Mouse (Mus musculus) midbrain, embryonic 11.5 days (tissue): ENCODE data around the gene 4931406P16Rik. TPM values are rescaled to one million over a fixed set of nuclear protein-coding genes. Genes with fewer than 3 reads are reported as not detected.

Experiments used
- ATAC-seq: fragments of 200-750 bp; cut with Nextera tagmentation; 2 replicates; pipeline ENCODE4 v1.8.0; 2017; ENCODE audit warnings: moderate TSS enrichment, moderate library complexity; ENCODE audit not compliant: low FRiP score
- DNase-seq: peaks from one replicate; pipeline ENCODE4 v3.0.0; 2015; ENCODE audit warnings: low spot score; ENCODE audit errors: missing footprints
- H3K27ac ChIP-seq: fragments of 300-500 bp; sonication (generic); 2 replicates; pipeline ENCODE4 v1.5.1; 2014; ENCODE audit warnings: low read depth, low read length
- H3K27me3 ChIP-seq: fragments of 300-500 bp; sonication (generic); 2 replicates; pipeline ENCODE4 v1.6.1; 2014; ENCODE audit warnings: mild to moderate bottlenecking, low read length, moderate library complexity, mixed read lengths; ENCODE audit not compliant: control insufficient read depth, insufficient read depth
- H3K36me3 ChIP-seq: fragments of 300-500 bp; sonication (generic); 2 replicates; pipeline ENCODE4 v1.6.1; 2014; ENCODE audit warnings: mild to moderate bottlenecking, low read length, moderate library complexity, mixed read lengths; ENCODE audit not compliant: control insufficient read depth, insufficient read depth
- H3K4me1 ChIP-seq: fragments of 300-500 bp; sonication (generic); 2 replicates; pipeline ENCODE4 v1.6.1; 2014; ENCODE audit warnings: low read length; ENCODE audit not compliant: control insufficient read depth, insufficient read depth
- H3K4me2 ChIP-seq: fragments of 300-500 bp; sonication (generic); 2 replicates; pipeline ENCODE4 v1.6.1; 2014; ENCODE audit warnings: mild to moderate bottlenecking, moderate library complexity
- H3K4me3 ChIP-seq: fragments of 300-500 bp; sonication (generic); 2 replicates; pipeline ENCODE4 v1.5.1; 2014; ENCODE audit warnings: low read depth, low read length
- H3K9ac ChIP-seq: fragments of 300-500 bp; sonication (generic); 2 replicates; pipeline ENCODE4 v1.6.1; 2014; ENCODE audit warnings: low read length
- H3K9me3 ChIP-seq: fragments of 300-500 bp; sonication (generic); 2 replicates; pipeline ENCODE4 v1.6.1; 2016; ENCODE audit warnings: low read length; ENCODE audit not compliant: control insufficient read depth
- WGBS: fragments of 180-500 bp; shearing (Covaris S2); extraction: QIAGEN DNeasy Blood & Tissue Kit; methylation state at CpG from one replicate; pipeline ENCODE4 v1.1.7; 2014; 5-methylcytosine and 5-hydroxymethylcytosine counted together
- polyA plus RNA-seq: library from polyadenylated mRNA; unstranded; fragments of >200 nt; fragmentation: Nextera tagmentation; extraction: Ambion mirVana; gene quantifications from 2 replicates; pipeline ENCODE4 v1.2.1, GENCODE M21; 2014

4931406P16Rik gene
- polyA plus RNA-seq, 1 experiment from 2014 or later: 27.4 TPM

- no peak overlapping the region for H3K27ac ChIP-seq
- H3K4me2 ChIP-seq: no peak overlapping the region
- no peaks in the 10 kb centered on the region for H3K27me3 ChIP-seq
- H3K9ac ChIP-seq: no peak overlapping the region
- no peak for DNase-seq
- no peak overlapping the region for H3K4me3 ChIP-seq
- H3K4me1 ChIP-seq: no peaks in the 10 kb centered on the region
- 80% methylated on average over 5 of the region's 5 CpGs for WGBS
- no peaks in the 10 kb centered on the region for H3K36me3 ChIP-seq
- no peak for ATAC-seq
- H3K9me3 ChIP-seq: no peaks in the 10 kb centered on the region
Observed at GRCm38 (mm10) chr7:34321119-34321518, 7.8 kb upstream of the 4931406P16Rik start.

GRCm38 (mm10) chr7:34319957-34320356 is 6.6 kb upstream of the 4931406P16Rik start:
- Histone ChIP-seq H3K4me2 (no peak overlapping the region), H3K27me3 (no peaks in the 10 kb centered on the region), H3K4me3 (no peak overlapping the region), H3K27ac (no peak overlapping the region), H3K9ac (no peak overlapping the region), H3K36me3 (no peaks in the 10 kb centered on the region), H3K9me3 (no peaks in the 10 kb centered on the region), H3K4me1 (no peaks in the 10 kb centered on the region)
- ATAC-seq (no peak), DNase-seq (no peak)
- WGBS: 40% methylated on average over 3 of the region's 3 CpGs

DNA sequence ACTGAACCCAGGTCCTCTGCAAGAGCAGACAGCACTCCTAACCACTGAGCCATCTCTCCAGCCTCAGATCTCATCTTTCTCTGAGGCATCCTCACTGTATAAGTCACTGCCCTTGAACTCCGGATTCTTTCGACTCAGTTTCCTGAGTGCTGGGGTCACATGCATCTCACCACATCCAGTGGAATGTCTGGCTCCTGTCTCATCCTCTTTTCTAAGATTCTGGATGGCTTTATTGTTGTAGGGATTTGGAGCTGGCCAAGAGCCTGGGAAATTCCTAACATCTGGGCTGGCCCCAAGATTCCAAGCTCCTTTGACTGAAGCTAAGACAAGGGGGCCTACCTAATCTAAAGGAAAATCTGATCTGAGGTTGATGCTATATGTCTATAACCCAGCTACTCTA is 5.8 kb upstream of the 4931406P16Rik start:
- ATAC-seq: no peak
- DNase-seq: no peak
- no peaks in the 10 kb centered on the region for H3K4me1 ChIP-seq

GRCm38 (mm10) chr7:34317901-34318476 is 4.6 kb upstream of the 4931406P16Rik start:
- H3K9ac ChIP-seq: no peak overlapping the region
- H3K4me3 ChIP-seq: no peak overlapping the region
- no peaks in the 10 kb centered on the region; the same call in 1 of the 2 replicates for H3K4me1 ChIP-seq
- ATAC-seq (no peak), DNase-seq (no peak)
- no peak overlapping the region for H3K4me2 ChIP-seq
- H3K36me3 ChIP-seq: no peaks in the 10 kb centered on the region
- H3K27me3 ChIP-seq: no peaks in the 10 kb centered on the region
- WGBS: 75% methylated on average over 7 of the region's 7 CpGs
- no peak overlapping the region for H3K27ac ChIP-seq
- no peaks in the 10 kb centered on the region for H3K9me3 ChIP-seq

More for the DNA sequence above, 5.8 kb upstream of the 4931406P16Rik start:
- Histone ChIP-seq H3K9ac (no peak overlapping the region), H3K27me3 (no peaks in the 10 kb centered on the region), H3K36me3 (no peaks in the 10 kb centered on the region), H3K9me3 (no peaks in the 10 kb centered on the region), H3K4me2 (no peak overlapping the region), H3K4me3 (no peak overlapping the region), H3K27ac (no peak overlapping the region)
- WGBS: 83% methylated on average over 2 of the region's 2 CpGs

GRCm38 (mm10) chr7:34312786-34313442 is 437 bp downstream of the 4931406P16Rik start:
- peak overlapping the region; percentile 93 for H3K4me3 ChIP-seq
- under 1% methylated on average over 70 of the region's 73 CpGs for WGBS
- no peaks in the 10 kb centered on the region for H3K36me3 ChIP-seq
- ATAC-seq (peak; percentile 91), DNase-seq (no peak)
- H3K9ac ChIP-seq: peak overlapping the region; percentile 86
- H3K4me2 ChIP-seq: peak overlapping the region; percentile 85
- no peaks in the 10 kb centered on the region for H3K9me3 ChIP-seq
- peak overlapping the region; percentile 73 for H3K27ac ChIP-seq
- H3K4me1 ChIP-seq: peaks cover 6% of the 10 kb centered on the region; the same call in 1 of the 2 replicates
- H3K27me3 ChIP-seq: no peaks in the 10 kb centered on the region

- H3K9me3 ChIP-seq: no peaks in the 10 kb centered on the region
- H3K4me2 ChIP-seq: no peak overlapping the region
- ATAC-seq (no peak), DNase-seq (no peak)
- peaks cover 6% of the 10 kb centered on the region; the same call in 1 of the 2 replicates for H3K4me1 ChIP-seq
- H3K4me3 ChIP-seq: no peak overlapping the region
- WGBS: 86% methylated on average over 5 of the region's 5 CpGs
- H3K27ac ChIP-seq: no peak overlapping the region
- H3K27me3 ChIP-seq: no peaks in the 10 kb centered on the region
- H3K36me3 ChIP-seq: no peaks in the 10 kb centered on the region
- H3K9ac ChIP-seq: no peak overlapping the region
Observed at GRCm38 (mm10) chr7:34309186-34309764, 4.1 kb downstream of the 4931406P16Rik start.

DNA sequence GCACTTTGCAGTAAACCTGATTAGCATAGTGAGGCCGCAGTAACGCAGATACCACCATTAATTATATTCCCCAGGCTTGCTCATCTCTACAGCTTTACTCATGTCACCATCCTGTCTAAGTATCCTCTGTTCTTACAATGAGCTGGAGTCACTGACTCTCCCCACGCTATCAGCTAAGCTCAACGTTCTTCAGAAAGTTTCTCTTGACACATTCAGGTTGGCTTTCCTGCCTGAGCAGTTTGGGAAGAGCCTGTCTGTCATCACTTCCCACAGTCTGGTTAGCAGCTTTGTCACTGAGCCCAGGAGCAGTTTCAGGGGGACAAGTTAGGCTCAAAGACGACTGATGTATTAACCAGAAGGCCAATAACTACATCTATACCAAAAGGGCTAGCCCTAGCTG is 4.8 kb downstream of the 4931406P16Rik start:
- Histone ChIP-seq H3K27me3 (no peaks in the 10 kb centered on the region), H3K9ac (no peak overlapping the region), H3K4me2 (no peak overlapping the region), H3K27ac (no peak overlapping the region), H3K36me3 (no peaks in the 10 kb centered on the region), H3K4me1 (peaks cover 6% of the 10 kb centered on the region; the same call in 1 of the 2 replicates), H3K4me3 (no peak overlapping the region), H3K9me3 (no peaks in the 10 kb centered on the region)
- 86% methylated on average over 5 of the region's 5 CpGs for WGBS
- DNase-seq: no peak
- no peak for ATAC-seq

DNA sequence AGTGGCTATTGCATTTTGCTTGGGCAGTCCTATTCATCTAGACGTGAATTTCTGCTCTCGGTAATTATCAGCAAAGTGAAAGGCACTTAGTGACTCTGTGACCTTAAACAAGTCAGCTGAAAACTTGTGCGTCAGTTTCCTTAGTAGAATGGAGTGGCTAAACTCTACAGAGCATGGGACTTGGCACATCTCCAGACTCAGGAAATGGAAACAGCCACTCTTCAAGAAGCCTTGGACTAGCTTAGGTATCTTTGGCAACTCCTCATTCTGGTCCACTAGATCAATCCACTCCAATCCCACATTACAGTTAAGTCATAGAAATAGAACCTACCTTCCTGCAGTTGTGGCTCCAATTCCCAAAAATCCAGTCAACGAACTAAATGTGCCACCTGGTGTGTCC is 7.9 kb downstream of the 4931406P16Rik start:
- no peaks in the 10 kb centered on the region for H3K4me1 ChIP-seq
- DNase-seq (no peak), ATAC-seq (no peak)
- H3K36me3 ChIP-seq: no peaks in the 10 kb centered on the region
- H3K9me3 ChIP-seq: no peaks in the 10 kb centered on the region
- H3K9ac ChIP-seq: no peak overlapping the region
- 81% methylated on average over 4 of the region's 4 CpGs for WGBS
- H3K4me3 ChIP-seq: no peak overlapping the region
- no peak overlapping the region for H3K4me2 ChIP-seq
- no peaks in the 10 kb centered on the region for H3K27me3 ChIP-seq
- H3K27ac ChIP-seq: no peak overlapping the region

DNA sequence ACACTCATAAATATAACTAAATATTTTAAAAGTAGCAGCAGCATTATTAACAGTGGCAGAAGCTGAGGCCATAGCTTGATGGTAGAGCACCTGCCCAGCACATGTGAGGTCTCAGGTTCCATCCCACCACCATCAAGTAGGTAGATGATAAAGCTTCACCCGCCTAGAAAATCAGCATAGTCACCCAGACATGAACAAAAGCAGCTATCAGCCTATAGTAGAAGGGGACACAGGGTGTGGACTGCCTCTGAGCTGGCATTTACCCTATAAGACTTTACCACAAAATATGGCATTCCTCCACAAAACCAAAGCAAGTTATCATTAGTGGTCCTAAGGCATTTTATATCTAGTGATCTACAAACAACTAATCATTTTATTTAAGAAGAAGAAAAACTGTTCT is 10.7 kb downstream of the 4931406P16Rik start:
- no peak for DNase-seq
- no peak overlapping the region for H3K4me2 ChIP-seq
- H3K27me3 ChIP-seq: no peaks in the 10 kb centered on the region
- H3K9ac ChIP-seq: no peak overlapping the region
- ATAC-seq: no peak
- H3K27ac ChIP-seq: no peak overlapping the region
- H3K9me3 ChIP-seq: no peaks in the 10 kb centered on the region
- no peaks in the 10 kb centered on the region for H3K36me3 ChIP-seq
- no peak overlapping the region for H3K4me3 ChIP-seq
- 84% methylated on average over 1 of the region's 1 CpGs for WGBS
- H3K4me1 ChIP-seq: no peaks in the 10 kb centered on the region
